Mouse (Mus musculus): Measurements from ENCODE around the gene Mdm4.

Mdm4 gene

GRCm38 (mm10) chr1:133030461-133030860 lies at the start of gene Mdm4:
Gene Mdm4 (minus strand): TSS chr1:133030561.
- no peak for DNase-seq (ENCODE audit: low spot score in 2 of 2)

DNA sequence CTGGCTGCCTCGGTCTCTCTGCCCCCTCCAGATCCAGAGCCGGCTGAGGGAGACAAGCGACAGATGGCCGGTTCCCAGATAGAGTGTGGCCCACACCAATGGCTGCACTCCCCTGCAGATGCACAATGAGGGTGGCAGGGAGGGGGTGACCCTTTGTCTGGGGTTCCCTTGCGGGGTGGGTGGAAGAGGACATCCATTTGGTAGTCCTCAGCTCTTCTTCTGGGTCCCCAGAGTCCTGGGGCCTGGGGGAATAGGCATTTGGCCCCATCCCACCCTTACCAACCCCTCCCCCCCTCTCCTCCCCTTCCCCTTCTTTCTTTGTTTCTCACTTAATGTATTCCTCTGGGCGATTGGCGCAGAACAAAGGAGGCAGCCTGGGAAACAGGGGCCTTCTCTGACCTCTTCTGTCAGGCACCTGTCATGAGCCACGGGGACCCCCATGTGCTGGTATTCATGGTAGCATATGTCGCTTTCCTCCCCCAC lies 49.8 kb upstream of the Mdm4 start:
- no peak for DNase-seq (ENCODE audit: low spot score in 2 of 2)

- no peak for DNase-seq (ENCODE audit: low spot score in 2 of 2)
Measured at GRCm38 (mm10) chr1:133079509-133079908, 49.1 kb upstream of the Mdm4 start.

GRCm38 (mm10) chr1:133078338-133078727 lies 48.0 kb upstream of the Mdm4 start:
- no peak for DNase-seq (ENCODE audit: low spot score in 2 of 2)

DNA sequence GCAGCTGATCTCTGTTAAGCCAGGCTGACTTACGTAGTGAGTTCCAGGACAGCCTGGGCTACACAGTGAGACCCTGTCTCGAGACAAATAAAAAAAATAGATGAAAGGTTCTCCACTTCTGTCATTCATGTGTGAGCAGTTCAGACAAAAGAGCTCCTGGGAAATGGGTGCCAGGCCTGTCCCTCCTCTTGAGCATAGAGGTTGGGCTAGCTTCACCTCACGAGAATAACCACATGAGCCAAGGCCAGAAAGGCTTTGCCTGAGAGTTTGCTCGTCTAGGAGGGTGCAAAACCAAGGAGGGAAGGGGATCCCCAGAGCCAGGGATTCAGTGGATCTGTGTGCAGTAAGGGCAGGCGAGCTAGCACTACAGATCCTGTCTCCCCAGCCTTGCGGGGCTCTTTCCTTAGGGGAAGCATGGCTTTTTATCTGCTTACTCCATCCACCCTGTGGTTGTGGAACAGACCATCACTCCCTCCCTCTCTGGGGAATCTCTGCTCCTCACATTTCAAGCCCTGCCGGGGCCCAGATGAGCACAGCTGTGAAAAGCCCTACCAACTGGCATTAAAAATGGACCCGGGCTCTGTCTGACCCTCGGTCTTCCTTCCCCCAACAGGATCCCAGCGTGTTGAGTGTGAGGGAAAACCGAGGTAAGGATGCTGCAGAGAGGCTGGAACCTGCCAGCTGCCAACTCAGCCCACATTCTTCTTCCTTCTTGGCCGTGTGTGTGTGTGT lies 47.4 kb upstream of the Mdm4 start:
- no peak for DNase-seq (ENCODE audit: low spot score in 2 of 2)

DNA sequence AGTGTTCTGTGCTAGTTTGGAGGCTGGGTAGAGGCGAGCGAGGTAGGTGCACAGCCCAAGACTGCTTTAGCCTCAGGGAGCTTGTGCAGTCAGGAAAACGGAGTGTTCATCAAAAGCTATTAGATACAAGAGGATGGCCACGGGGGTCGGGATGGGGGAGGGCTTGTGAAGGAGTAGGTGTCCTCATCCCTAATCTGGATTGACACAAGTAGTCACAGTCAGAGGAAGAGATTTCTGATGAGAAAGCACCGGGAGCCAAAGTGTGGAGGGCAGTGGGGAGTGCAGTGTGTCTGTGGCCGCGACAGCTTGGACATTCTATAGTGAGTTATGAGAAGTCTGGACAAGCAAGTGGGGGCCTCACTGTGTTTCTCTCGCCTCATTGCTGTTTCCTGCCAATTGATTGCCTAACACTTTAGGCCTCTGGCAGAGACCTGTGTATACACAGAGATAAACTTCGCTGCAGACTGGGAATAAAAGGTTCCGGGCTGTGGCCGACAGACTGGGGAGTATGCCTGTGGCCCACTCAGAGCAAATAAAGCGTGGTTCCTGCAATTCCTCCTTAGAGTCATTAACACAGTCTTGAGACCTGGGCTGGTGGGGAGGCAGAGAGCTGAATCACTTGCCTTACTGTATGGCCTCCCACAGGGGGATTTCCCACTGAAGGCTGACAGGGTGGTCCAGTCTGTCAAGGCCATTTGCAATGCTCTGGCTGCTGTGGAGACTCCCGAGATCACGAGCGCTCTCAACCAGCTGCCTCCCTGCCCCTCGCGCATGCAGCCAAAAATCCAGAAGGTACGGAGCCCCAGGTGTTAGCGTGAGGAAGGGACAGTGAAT lies 46.5 kb upstream of the Mdm4 start:
- no peak for DNase-seq (ENCODE audit: low spot score in 2 of 2)

GRCm38 (mm10) chr1:133075651-133076400 lies 45.5 kb upstream of the Mdm4 start:
- DNase-seq (ENCODE audit: low spot score in 2 of 2): no peak

GRCm38 (mm10) chr1:133074541-133074940 lies 44.2 kb upstream of the Mdm4 start:
- DNase-seq (ENCODE audit: low spot score in 2 of 2): no peak

GRCm38 (mm10) chr1:133073327-133073856 lies 43.0 kb upstream of the Mdm4 start:
- DNase-seq (ENCODE audit: low spot score in 2 of 2): no peak

- DNase-seq (ENCODE audit: low spot score in 2 of 2): peak in 1 of 2 experiments; percentile 65
Measured at GRCm38 (mm10) chr1:133071666-133072381, 41.5 kb upstream of the Mdm4 start.

DNA sequence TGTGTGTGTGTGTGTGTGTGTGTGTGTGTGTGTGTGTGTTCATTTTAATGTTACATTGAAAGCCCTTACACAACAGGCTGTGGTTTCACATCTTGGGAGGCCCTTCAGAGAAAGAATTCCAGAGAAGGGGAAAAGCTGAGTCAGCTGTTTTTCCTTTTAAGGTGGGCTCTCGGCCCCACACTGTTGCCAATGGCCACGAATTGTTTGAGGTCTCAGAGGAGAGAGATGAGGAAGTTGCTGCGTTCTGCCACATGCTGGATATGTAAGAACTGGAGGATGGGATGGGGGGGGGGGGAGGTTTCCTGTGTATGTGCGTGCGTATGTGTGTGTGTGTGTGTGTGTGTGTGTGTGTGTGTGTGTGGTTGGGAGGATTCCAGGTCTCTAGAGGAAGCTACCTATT lies 39.8 kb upstream of the Mdm4 start:
- DNase-seq (ENCODE audit: low spot score in 2 of 2): no peak

DNA sequence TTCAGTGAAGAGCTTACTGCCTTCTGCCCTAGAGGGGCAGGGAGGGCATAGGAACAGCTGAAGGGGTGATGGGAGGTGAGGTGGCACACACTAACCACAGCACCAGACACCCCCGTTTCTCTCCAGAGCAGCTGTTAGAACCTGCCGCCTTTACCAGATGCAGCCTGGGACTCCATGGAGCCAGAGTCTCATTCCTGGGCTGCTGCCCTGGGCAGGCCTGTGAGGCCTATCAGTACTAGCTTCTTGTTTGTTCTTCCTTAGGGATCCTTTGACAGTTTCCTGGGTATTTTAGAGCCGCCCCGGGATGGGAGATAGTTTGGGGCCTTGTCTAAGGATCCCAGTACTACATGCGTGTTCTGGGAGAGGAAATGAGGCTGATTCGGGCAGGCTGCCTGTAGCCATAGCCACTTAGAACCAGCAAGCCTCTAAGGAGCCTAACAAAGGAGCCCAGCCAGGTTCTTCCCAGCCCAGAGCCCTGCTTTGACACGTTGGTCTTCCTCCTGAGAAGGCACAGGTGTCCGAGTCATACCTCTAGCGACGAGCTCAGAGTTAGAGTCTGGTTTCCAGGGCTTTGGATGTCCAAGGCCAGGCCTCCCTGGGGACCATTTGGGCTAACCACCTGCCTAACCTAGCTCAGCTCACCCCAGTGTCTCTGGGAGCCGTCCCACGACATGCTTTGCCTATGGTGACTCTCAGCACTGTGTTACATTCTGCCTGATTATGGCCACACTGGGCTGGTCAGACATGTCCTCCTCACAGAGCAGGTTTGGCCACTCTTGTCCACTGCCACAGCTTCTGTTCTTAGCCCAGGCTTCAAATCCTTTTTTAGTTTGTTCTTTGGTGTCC lies 39.1 kb upstream of the Mdm4 start:
- no peak for DNase-seq (ENCODE audit: low spot score in 2 of 2)

DNA sequence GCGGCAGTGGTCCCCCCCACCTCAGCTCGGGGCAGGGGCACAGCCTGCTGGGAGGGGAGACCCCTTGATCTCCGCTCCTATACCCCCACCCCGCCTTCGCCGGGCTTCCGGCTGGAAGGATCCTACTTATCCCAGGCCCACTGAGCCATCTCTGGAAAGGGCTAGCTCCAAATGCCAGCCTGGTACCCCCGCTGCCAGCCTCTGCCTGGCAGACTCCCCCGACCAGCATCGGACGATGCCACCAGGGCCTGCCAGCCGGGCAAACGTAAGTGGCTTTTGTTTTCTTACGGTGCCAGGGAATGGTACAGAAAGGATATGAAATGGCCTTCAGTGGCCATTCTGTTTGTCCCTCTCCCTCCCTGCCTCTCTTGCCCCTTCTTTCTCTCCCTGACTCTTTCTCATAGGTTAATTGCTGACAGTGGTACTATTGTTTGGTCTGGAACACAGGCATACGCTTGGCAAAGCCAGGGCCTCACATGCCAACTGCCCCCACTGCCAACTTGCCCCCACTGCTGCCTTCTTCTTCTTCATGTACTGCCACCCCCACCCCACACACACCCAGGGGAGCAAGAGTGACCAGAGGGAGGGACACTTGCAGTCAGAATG lies 38.4 kb upstream of the Mdm4 start:
- peak; percentile 52 to 55 for DNase-seq (ENCODE audit: low spot score in 2 of 2)

- peak in 1 of 2 experiments; percentile 43 for DNase-seq (ENCODE audit: low spot score in 2 of 2)
Measured at GRCm38 (mm10) chr1:133068268-133068667, 37.9 kb upstream of the Mdm4 start.

DNA sequence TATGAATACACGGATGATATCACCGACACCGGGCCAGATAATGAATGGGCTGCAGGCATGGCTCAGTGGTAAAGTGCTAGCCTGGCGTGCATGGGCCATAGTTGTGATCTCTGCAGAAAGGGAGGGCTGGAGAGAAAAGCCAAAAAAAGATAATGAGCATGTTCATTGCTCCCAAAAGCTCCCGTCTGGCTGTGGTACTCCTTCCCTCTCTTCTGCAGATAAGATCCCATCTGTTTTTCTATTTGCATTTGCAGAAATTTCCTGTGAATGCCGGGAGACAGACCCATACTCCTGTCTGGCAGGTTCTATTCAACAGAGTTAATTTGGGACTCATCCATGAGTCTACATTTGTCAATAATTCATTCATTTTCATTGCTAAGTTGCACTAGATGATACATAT lies 32.8 kb upstream of the Mdm4 start:
- DNase-seq (ENCODE audit: low spot score in 2 of 2): no peak

DNA sequence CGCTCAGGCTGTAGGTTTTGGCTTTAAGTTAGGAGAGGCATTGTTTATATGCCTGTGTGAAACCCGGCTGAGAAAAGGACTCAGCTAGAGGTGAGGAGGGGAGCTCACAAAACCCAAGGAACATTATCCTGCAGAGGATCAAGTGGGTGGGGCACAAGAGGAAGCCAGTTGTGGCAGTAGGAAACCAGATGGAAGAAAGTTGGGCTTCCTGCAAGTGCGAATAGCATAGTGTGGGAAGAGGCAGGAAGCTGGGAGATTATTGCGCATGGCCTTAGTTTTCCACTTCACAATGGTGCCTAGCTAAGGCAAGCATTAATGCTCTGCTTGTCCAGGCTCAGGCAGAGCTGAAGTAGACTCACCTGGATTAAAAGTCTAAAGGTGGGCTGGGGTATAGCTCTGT lies 30.3 kb upstream of the Mdm4 start:
- DNase-seq (ENCODE audit: low spot score in 2 of 2): no peak

- DNase-seq (ENCODE audit: low spot score in 2 of 2): no peak
Measured at GRCm38 (mm10) chr1:133059592-133059991, 29.2 kb upstream of the Mdm4 start.

DNA sequence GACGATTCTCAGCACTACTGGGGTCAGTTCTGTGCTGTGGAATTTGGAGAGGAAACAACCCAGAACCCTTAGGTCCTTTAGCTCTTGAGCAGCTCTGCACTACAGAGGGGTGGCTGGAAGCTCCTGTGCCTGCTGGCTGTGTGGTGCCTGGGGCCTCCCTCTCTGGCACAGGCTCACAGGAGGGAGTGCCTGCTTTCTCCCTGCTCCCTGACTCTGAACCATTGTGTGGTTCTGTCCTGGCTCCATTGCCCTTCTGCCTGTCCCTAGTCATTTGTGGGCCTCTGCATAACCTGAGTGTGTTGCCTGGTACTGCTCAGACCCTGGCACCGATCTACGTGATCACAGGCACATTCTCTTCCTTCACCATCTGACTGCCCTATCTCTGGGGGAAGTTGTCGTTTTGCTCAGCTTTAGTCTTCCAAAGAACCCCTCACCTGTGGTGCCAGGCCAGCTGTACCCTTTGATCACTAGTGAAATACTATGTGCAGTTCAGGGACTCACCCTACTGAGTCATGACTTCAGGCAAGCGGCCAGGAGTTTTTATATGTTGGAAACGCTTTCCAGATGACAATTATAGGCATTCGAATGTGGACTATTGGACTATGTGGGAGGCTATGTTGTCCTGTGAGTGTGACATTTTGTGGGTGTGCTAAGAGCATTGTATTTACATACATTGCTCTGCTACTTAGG lies 27.1 kb upstream of the Mdm4 start:
- no peak for DNase-seq (ENCODE audit: low spot score in 2 of 2)

DNA sequence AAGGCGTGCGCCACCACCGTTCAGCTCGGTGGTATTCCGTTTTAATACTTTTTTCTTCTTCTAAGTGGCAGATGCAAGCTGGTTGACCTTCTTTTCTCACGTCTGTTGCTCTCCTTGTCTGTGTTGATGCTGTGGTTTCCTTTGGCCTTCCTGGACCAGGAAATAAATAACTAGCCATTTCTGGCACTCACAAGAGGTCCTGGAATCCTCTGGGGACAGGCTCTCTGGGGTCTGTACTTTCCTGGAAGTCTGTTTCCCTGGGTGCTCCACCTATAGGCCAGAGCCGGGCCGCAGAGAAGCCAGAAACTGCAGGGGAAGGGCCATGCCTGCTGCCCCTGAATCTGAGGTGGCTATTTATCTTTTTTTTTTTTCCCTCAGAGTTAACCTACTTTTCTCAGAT lies 24.0 kb upstream of the Mdm4 start:
- no peak for DNase-seq (ENCODE audit: low spot score in 2 of 2)
